Mouse (Mus musculus) neutrophil, adult 5-6 weeks (primary cell): Measurements from ENCODE around the gene Atp2c1. TPM values are rescaled to one million over a fixed set of nuclear protein-coding genes. Genes with fewer than 3 reads are reported as not detected.

Experiments used
- ATAC-seq: fragments of 151-379, 151-347 bp; 2 replicates; pipeline ENCODE4 v1.8.0; 2017; ENCODE audit warnings: mild to moderate bottlenecking, moderate TSS enrichment; ENCODE audit not compliant: insufficient number of reproducible peaks, poor library complexity, low FRiP score, severe bottlenecking; ENCODE audit errors: extremely low read depth
- total RNA-seq: library from RNA; stranded (forward); fragments of 200-1000 nt; gene quantifications from 2 replicates; pipeline ENCODE4 v1.2.3, GENCODE M21; 2017

The Atp2c1 gene
- total RNA-seq, 1 experiment from 2014 or later, result 186 TPM

- no peak for ATAC-seq
Observed at GRCm38 (mm10) chr9:105377622-105378021, 149.5 kb downstream of the Atp2c1 start.

GRCm38 (mm10) chr9:105376954-105377530 is 150.1 kb downstream of the Atp2c1 start:
- ATAC-seq, result no peak

GRCm38 (mm10) chr9:105376411-105376810 is 150.7 kb downstream of the Atp2c1 start:
- ATAC-seq, result no peak

- ATAC-seq, result no peak
Observed at GRCm38 (mm10) chr9:105374361-105374760, 152.8 kb downstream of the Atp2c1 start.

GRCm38 (mm10) chr9:105368605-105369004 is 158.5 kb downstream of the Atp2c1 start:
- peak; percentile 85 for ATAC-seq

DNA sequence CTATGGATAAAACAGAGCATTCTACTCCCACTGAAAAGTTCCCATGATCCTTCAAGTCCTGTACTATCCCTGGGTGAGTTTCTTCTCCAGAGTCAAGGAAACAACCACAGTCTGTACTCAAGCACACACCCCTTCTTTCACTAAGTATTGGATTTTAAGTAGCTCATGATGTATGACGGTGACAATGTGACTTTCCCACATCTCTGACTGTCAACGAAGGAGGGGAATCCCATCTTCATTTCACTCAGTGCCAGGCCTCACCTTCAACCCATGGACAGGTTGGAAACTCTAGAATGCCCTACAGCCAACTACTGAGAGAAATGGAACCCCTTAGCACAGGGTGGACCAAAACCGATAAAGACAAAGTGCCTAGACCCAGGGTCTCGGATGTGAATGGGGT is 160.9 kb downstream of the Atp2c1 start:
- ATAC-seq, result no peak

DNA sequence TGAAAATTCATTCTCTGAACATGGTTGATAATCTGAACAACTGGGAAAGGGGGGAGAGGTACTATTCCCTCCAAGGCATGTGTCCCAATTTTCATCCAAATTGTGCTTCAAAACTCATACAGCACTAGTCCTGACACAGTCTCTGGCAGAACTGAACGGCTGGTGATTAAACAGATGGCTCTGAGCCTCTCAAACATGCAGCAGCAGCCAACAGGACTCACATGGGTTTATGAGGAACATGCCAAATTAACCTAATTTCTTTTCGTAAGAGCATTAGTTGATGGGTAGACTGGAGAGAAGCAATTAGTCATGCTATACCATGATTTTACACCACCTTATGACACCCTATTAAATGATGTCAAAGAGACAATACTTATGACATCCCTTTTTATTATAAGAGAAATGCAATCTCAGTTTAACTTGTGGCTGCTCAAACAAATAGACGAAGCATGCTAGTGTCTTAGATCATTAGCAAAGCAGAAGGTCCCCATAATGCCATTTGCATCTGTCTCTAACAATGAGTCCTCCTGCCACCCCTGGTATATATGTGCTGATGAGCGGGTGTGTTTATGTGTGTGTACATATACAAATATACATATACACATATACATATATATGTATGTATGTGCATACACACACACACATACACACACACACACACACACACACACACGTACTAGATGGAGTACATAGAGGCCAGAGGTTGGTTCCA is 163.4 kb downstream of the Atp2c1 start:
- no peak for ATAC-seq

GRCm38 (mm10) chr9:105362181-105362580 is 164.9 kb downstream of the Atp2c1 start:
- ATAC-seq, result no peak

Other genes starting within 250 kb of the Atp2c1 start
- 22.6 and 26.2 TPM in 2 replicates for gene Aste1, start 131.9 kb downstream of the Atp2c1 start, total RNA-seq
- gene Nek11, start 131.8 kb downstream of the Atp2c1 start, total RNA-seq, result 0.23 TPM in 1 of 2 replicates, not detected in the other
- 40.0 and 46.2 TPM in 2 replicates for gene Pik3r4, start 115.7 kb upstream of the Atp2c1 start, total RNA-seq